Mouse (Mus musculus) adrenal gland, adult 2 months (tissue): ENCODE data around the gene Dll1. TPM values are rescaled to one million over a fixed set of nuclear protein-coding genes. Genes with fewer than 3 reads are reported as not detected.

Experiments
- DNase-seq: peaks from one replicate; pipeline ENCODE4 v3.0.0; 2021
- polyA plus RNA-seq: library from polyadenylated mRNA; depleted of rRNA; stranded (reverse); fragments of >200 nt; gene quantifications from 2 replicates; pipeline ENCODE4 v1.2.3, GENCODE M21; 2012
- total RNA-seq, 2 experiments: library from RNA; stranded (reverse); gene quantifications; 2 replicates each; pipeline ENCODE4 v1.2.3; 2021

The Dll1 gene
- total and polyA plus RNA-seq, 3 experiments, result 4.2 to 12.6 (median 4.6) TPM

DNA sequence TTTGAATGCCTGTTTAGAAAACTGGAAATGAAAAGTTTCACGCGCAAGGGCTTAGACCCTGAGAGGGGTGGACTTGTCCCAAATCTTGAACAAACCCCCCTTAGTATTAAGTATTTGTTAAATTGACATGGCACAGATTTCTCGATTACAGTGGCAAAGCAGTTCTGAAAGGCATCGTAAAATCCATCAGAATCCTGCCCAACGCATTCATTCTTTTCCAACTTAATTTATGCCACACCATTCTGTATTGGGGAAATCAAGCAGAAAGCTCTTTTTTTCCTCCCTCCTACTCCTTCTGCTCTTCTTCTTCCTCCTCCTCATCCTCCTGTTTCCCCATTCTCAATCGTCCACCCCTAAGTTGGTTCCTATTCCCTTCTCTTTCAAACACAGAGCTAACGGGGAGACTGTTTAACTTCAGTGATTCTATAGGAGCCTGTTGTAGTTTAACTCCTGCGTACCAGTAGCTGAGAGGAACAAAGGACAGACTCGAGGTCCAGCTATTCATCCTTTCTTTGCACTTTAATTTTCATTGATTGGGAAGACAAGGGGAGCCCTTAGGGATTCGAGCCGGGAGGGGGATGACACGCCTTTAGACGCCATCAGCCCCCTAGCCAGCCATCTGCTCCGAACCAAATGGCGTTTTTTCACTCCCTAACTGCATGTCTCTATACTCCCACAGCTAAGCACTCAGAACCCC is 1.9 kb upstream of the Dll1 start:
- no peak for DNase-seq

- peak; percentile 55 for DNase-seq
These were observed 1.2 kb upstream of the Dll1 start for GRCm38 (mm10) chr17:15377901-15378300.

DNA sequence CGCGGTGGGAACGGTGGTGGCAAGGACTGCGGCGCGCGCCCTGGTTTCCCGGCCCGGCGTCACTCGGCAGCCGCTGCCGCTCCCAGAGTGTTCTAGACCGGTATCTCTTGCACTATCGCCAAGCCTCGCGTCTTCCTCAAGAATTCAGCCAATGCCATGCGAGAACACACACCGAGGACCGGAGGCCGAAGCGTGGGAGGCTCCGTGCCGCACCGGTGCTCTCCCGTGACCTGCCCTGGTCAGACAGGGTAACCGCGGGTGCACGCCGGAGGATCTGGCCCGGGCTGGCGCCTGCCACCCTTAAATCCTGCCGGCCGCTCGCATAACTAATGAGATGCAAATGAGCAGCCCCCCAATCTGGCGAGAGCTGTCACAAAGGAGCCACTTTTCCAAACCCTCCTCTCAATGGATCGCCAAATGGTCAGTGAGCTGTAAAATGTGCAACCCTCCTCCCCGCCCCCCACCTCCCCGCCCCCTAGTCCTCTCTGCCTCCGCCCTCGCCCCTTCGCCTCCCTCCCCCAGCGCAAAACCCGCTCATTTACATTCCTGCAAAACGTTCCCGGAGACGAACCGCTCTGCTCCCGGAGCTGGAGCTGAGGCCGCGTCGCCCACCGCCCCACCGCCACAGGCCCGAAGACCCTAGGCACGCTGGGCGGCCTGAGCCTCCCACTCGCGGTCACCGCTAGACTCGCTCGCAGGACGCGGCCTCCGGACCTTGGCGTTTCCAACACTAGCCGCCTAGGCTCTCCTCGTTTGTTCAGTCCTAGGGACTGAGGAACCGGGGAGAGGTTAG is 775 bp downstream of the Dll1 start:
- DNase-seq, result peak; percentile 85

DNA sequence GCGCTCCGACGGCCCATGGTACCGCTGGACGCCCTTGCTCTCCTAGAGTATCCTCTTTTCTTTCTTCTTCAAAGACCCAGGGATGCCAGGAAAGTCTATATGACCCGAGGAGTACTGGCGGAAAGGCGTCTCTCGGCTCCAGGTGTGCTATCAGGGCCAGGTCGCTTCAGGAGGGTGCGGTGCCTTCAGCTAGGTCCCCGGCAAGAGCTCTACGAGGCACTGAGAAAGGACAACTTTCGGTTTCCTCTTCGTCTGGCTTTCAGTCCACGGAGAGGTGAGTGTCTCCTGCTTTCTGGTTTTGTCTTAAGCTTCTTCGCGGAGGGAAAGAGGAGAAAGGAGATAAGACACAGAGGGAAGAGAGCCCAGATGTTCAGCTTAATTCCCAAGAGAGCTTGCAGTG is 1.4 kb downstream of the Dll1 start:
- DNase-seq, result no peak

DNA sequence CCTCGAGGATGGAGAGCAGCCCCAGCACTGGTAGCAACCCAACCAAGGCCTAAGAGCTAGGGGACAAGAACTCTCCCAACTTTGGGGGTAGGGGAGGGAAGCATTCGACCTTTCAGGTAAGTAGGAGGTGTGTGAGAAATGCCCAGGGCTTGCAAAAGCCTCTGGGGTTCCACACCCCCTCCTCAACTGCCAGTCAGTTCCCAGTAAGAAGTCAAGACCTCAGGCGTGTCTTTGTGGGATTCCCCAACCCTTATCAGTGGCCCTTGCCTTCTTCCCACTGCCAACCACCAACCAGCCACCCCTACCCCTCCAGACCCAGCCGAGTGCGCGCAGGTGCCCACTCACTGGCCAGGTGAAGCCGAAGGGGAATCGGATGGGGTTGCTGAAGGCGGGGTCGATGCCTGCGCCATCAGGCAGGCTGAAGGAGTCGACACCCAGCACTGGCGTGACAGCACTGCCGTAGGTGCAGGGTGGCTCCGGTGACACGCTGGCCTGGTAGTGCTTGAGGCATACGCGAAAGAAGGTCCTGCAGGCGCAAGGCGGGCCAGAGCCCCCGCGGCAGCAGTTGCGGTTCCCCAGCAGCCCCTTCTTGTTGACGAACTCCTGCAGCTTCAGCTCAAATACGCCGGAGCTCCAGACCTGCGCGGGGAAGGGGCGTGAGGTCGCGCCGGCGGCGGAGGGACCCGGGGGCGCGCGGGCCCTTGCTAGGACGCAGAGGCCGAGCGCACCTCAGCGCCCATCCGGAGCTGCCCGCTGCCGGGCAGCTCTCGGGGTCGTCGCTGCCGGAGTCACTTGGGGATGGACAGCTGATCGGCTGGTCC is 2.1 kb downstream of the Dll1 start:
- no peak for DNase-seq

DNA sequence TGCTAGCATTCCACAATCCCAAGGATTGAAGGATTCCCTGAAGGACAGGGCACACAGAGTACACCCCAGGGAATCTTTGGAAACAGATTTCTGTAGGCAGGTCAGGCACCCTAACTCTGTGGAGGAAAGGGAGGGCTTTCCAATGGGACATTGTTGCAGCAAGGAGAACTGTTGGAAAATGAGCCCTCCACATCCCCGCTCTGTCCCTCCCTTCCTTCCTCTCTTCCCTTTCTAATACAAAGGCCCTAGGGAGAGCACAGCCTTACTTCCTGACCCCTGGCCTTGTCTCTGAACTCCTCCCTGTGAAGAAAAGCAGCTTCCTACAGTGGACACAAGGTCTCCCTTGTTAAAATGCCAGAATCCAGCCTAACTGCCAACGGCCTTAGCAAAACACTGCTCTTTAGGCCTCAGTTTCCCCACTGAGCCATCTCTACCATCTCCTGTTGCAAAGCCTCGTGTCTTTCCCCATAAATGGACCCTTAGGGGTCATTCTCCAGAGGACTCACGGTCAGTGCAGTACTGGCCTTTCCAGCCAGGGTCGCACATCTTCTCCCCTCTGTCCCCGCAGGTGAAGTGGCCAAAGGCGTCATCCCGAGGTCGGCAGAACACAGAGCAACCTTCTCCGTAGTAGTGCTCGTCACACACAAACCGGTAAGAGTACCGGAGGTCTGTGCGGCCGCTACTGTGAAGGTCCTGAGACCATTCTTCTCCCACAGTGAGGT is 3.6 kb downstream of the Dll1 start:
- DNase-seq, result no peak

GRCm38 (mm10) chr17:15371967-15372835 is 4.5 kb downstream of the Dll1 start:
- no peak for DNase-seq

GRCm38 (mm10) chr17:15370401-15370800 is 6.3 kb downstream of the Dll1 start:
- DNase-seq, result no peak

GRCm38 (mm10) chr17:15365650-15366049 is 11.0 kb downstream of the Dll1 start:
- DNase-seq, result peak; percentile 46

DNA sequence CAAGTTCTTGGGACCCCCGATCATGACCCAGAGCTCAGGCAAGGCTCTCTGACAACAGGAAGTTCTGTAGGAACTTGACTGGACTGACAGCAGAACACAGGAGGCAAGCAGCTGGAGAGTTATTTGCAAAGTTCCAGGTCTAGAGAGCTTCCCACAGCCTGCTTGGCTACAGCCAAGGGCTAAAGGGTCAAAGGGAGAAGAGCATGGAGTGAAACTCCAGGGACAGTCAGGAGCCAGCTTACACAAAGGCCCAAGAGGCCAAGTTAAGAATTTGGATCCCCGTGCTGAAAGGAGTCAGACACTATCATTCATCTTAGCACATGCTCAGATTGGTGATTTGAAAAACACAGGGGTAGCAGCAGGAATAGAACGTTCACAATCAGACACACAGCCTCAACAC is 13.0 kb downstream of the Dll1 start:
- no peak for DNase-seq

DNA sequence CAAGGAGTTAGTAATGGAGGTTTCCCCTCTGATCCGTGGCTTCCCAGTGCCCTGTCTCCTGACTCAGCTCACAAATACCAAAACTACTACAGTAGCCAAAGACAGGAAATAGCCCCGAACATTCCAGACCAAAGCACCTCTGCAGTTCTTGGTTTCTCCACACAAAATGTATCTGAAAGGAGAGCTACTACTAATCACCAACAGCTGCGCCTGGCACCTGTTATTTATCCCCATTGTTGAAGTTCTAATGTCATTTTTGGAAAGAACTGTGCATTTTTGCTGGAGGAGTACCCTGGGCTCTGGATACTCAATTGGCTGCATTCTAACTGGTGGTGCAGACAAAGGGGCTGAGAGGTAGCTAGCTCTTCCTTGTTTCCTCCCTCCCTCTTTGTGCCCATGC is 19.6 kb downstream of the Dll1 start:
- DNase-seq, result no peak

DNA sequence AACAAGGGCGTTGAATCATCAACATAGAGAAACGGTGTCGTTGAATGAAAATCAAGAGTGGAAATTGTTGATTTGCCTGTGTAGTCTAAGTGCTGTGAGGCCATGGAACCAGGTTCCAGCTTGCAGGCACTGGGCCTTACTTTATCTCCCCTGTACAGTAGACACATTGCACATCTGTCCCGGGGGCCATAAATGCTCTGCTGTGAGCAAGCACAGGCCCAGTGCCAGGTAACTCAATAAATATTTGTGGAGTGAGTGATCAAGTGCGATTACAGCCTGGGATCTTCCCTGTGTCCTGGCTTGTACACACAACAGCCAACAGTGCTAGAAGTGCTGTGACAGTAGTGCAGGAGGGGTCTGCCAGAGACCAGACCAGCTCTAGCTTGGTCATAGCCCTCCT is 20.1 kb downstream of the Dll1 start:
- peak; percentile 62 for DNase-seq

DNA sequence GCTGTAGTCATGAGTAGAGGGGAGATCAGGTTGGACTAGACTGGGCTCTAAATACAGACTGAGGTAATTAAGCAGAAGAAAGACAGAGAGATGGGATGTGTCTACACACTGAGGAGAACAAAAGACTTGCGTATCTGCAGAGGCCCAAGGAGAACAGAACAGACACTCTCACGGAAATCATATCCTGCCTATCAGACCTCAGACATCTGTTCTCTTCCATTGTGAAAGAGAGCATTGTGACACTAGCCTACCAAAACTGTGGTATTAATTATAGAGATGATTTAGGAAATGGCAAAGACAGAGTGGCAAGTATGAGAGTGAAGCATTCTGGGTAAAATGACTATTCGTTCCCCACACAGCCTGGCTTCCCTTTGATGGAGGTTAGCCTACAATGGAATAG is 21.6 kb downstream of the Dll1 start:
- no peak for DNase-seq

DNA sequence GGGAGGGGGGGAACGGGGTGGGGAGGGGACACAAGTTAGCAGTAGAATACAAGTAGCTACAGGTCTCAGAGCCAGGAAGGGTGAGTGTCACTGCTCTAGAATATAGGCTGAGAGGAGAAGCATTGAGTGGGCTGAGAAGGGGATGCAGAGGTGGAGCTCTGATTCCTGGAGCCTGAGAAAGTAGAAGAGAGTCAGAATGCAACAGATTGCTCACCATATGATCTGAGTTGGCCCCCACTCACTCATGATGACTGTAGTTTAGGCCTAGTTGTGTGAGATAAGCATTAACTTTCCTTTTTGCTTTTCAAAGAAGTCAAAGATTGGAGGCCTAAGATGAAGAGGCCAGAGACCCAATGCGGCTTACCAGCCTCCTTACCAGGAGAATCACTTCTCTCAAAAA is 22.7 kb downstream of the Dll1 start:
- no peak for DNase-seq

DNA sequence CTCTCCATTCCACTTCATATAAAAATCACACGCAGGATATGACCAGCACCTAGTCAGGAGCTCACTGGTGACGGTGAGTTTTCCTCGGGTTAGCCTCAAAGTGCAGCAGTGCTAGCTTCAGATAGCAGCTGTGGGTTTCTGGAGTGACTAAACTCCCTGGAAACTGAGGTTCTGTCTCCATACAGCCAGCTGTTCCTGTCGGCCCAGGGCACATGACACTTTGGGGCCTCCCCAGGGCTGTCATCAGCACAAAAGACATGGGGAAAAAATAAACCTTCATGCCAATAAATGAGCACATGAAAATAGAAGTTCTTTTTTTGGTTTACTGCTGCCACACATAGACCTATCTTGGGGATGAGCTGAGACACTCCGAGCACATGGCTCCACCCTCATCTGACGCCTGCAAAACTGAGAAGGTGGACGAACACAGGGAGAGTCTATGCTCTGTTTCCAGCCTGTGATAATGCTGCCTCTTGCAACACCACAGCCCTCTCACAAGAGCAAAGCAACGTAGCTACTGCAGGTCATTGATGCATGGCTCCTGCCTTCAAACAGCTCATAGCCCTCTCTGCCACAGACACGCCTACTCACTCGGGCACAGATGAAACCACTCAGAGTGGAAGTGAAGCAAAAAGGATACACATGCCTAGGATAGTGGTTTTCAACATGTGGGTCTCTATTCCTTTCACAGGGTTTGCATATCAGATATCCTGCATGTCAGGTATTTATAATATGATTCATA is 23.6 kb downstream of the Dll1 start:
- no peak for DNase-seq

- DNase-seq, result no peak
These were observed 26.5 kb downstream of the Dll1 start for GRCm38 (mm10) chr17:15350152-15350551.

GRCm38 (mm10) chr17:15343071-15343822 is 33.4 kb downstream of the Dll1 start:
- peak; percentile 43 for DNase-seq

DNA sequence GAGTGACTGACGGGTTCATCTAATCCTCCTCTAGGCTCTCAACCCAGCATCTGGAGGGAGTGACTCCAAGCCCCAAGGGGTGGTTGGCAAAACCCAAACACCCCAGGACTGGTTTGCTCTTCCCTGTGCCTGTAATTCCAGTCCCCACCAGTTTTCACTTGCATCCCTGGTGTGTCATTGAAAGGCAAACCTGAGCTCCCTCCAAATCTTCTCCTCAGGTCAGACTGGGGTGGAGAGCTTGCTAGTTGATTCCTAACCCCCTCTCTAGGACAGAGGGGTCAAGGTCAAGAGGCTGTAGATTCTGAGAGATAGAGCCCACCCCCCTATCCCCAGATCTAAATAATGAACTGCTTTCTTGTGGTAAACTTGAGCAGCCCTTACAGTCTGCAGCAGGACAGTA is 38.8 kb downstream of the Dll1 start:
- DNase-seq, result no peak

DNA sequence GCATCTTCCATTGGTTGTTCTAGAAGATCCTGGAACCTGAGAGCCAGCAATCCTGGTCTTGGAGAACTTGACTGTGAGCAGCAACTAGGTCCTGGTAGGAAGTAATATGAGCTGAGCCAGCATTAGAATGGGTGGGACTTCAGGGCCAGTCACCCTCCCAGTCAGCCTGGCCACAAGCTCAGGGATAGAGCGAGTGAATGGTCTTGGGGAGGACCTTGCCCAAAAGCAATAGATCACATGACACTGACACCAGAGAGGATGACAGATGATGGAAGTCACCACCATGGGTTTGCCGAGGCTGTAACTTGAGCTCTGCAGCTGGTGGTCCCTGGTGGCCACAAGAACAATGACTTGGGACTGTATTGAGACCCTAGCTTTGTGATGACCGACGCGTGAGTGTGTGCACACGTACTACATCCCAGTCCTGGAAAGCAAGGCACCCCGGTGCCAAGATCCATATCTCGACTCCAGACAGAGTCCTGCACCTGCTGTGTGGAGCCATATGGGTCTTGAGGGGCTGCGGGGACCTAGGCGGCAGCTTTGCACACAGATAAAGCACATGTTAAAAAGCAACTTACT is 46.8 kb downstream of the Dll1 start:
- DNase-seq, result no peak
